Mouse (Mus musculus): Measurements from ENCODE around the gene Akr1b7.

The Akr1b7 gene

GRCm38 (mm10) chr6:34419071-34419470 lies 6.9 kb downstream of the Akr1b7 start:
- DNase-seq (ENCODE audit: extremely low spot score, low spot score): no peak

DNA sequence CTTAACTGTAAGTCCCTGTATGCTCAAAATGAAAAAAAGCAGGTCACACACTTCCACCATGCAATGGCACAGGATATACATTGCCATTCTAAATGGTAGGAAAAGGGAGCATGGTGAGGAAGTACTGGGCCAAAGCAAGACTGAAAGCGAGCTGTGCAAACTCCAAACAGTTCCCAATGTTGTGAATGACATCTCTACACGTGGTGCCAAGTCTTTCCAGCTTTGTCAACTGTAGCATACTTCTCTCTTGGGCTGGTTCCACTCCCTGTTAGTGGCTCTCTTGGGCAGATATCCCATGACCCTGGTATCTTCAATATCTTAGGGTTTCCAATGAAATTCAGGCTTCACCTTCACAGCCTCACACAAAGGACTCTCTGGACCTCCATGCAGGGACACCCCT lies 26.9 kb downstream of the Akr1b7 start:
- DNase-seq (ENCODE audit: extremely low spot score, low spot score): no peak

- DNase-seq (ENCODE audit: extremely low spot score, low spot score): no peak
These were observed 29.6 kb downstream of the Akr1b7 start for GRCm38 (mm10) chr6:34441556-34442257.

DNA sequence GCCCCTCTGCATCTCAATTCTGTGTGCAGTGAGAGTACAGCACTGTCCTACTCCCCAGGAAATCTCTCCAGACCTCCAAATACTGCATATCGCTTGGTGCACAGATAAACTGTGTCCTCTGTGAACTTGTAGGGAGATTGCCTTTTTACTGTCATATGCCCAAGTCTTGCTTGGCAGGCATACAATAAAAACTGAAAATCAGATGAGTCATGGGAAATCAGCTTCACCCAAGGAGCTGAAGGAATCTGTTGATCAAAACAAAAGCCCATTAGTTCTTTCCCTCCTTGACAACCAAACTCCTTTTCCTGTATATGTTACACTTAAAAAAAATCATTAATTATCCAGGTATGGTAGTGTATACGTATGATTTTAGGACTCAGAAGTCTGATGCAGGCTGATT lies 31.7 kb downstream of the Akr1b7 start:
- DNase-seq (ENCODE audit: extremely low spot score, low spot score): no peak

DNA sequence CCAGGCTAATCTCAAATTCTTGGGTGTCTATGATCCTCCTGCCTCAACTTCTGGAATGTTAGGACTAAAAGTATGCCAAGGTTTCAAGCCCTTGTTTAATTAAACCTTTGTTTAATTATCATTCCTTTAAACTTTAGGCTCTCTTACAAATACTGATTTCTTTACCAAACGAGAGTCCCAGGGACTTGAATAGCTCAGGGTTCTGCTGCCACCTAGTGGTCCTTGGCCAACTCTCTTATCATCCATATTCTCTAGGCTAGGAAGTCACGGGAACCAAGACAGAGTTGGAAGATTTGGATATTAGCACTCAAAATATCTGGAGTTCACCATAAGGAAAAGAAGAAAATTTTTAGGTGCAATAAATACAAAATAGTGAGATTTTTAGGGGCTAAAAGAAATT lies 35.8 kb downstream of the Akr1b7 start:
- DNase-seq (ENCODE audit: extremely low spot score, low spot score): peak; percentile 57

DNA sequence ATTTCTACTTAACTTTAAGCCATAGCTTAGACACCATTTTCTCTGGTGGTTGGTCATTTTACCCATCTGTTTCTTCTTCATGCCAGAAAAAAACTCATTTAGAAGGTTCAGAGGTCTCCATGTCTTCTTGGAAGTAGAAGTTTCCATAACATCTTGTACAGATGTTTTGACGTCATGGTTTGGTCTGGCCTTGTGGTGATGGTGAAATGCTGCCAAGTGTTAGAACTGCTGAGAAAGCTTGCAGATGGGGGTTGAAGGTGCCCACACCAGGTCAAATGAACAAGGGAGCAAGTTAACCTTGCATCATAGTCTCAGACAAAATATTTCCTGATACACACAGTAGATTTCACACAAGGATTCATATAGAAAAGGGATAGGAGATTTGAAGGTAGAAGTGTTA lies 36.6 kb downstream of the Akr1b7 start:
- DNase-seq (ENCODE audit: extremely low spot score, low spot score): no peak

- DNase-seq (ENCODE audit: extremely low spot score, low spot score): no peak
These were observed 41.0 kb downstream of the Akr1b7 start for GRCm38 (mm10) chr6:34452963-34453770.

DNA sequence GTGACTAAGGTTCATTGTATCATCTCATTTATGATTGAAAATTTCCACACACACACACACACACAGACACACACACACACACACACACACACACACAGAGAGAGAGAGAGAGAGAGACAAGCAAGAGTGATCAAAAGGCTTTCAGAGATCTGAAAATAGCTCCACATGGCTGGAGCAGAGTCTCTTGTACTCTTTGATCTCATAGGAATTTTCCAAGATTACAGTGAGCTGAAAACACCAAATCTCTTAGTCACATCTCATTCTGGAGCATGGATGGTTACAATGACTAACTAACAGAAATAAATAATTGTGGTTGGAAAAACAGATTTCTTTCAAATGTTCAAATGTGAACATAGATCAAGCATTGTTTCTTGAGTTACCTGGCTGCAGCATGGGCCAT lies 47.3 kb downstream of the Akr1b7 start:
- no peak for DNase-seq (ENCODE audit: extremely low spot score, low spot score)

DNA sequence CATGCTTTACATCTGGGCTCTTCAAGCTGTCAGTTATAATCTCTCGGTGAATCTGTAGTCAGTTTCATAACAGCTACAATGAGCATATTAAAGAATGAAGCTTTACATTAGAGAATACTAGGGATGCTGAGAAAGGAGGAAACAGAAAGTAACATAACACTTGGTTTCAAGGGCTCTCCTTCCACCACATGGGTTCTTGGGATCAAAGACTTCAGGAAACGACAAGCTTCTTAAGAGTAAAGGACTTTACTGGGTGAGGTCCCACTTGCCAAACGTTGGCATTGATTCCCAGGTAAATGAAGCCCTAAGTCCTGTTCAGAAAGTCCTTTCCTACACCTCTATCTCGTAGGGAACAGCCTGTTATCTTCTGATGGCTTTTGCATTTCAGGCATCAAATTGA lies 48.5 kb downstream of the Akr1b7 start:
- DNase-seq (ENCODE audit: extremely low spot score, low spot score): no peak

DNA sequence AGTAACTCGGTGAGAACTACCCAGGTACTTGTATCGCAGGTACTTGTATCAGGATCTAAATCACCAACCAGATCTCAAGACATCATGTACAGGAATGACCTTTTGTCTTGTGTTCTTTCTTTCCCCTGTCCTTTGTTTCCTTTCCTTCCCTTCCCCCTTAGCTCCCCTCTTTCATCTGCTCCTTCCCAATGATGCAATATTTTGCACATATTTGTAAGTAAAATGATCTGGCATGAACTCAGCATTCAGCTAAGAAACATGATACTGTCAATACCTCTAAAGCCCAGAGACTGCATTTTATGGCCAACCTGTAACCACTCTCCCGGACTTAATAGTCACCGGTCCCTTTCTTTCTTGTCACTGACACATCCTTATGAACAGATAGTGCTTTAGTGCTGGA lies 51.4 kb downstream of the Akr1b7 start:
- DNase-seq (ENCODE audit: extremely low spot score, low spot score): no peak

GRCm38 (mm10) chr6:34471434-34472110 lies 59.4 kb downstream of the Akr1b7 start:
- no peak for DNase-seq (ENCODE audit: extremely low spot score, low spot score)
